Mouse (Mus musculus): ENCODE measurements around the gene D430041D05Rik.

- TF ChIP-seq POLR2A (IDR thresholded peaks at IDR 0.05; ENCODE audit: borderline replicate concordance, extremely low read depth, low read depth, low read length), result peak; percentile 47; the same call in 1 of the 2 replicates
- TF ChIP-seq CTCF (IDR thresholded peaks at IDR 0.05; ENCODE audit: insufficient read depth, low read length), result no peak
These were observed 315.0 kb downstream of the D430041D05Rik start, which contains the start of gene Cd59a for GRCm38 (mm10) chr2:104095741-104096213.

Data from lung, adult 2 months (tissue).